Mouse (Mus musculus) lung, adult 2 months (tissue): ENCODE measurements around the gene Dock1. TPM values are rescaled to one million over a fixed set of nuclear protein-coding genes. Genes with fewer than 3 reads are reported as not detected.

Experiments
- DNase-seq: peaks from one replicate; pipeline ENCODE4 v3.0.0; 2022
- H3K4me1 ChIP-seq: fragments of 200-500 bp; 2 replicates; pipeline ENCODE4 v1.6.1; 2011; ENCODE audit warnings: low read length; ENCODE audit not compliant: control insufficient read depth, insufficient read depth
- H3K4me3 ChIP-seq: fragments of 200-500 bp; replicated peaks from 2 replicates; pipeline ENCODE3; 2011; ENCODE audit warnings: low read depth, mild to moderate bottlenecking, control low read depth, low read length; ENCODE audit errors: extremely low read depth
- CTCF ChIP-seq: fragments of 200-500 bp; IDR thresholded peaks from 2 replicates; pipeline ENCODE4 v1.5.1; 2011; ENCODE audit warnings: mild to moderate bottlenecking, low read length, control low read depth; ENCODE audit not compliant: insufficient read depth
- POLR2A ChIP-seq: fragments of 200-500 bp; IDR thresholded peaks from 2 replicates; pipeline ENCODE4 v1.6.1; 2011; ENCODE audit warnings: low read depth, mild to moderate bottlenecking, control low read depth, low read length, borderline replicate concordance; ENCODE audit errors: extremely low read depth
- WGBS: fragments of 180-500 bp; shearing (Covaris S2); methylation state at CpG from one replicate; pipeline ENCODE4 v1.1.7; 2018; 5-methylcytosine and 5-hydroxymethylcytosine counted together
- polyA plus RNA-seq: library from polyadenylated mRNA; depleted of rRNA; stranded (reverse); fragments of >200 nt; gene quantifications from 2 replicates; pipeline ENCODE4 v1.2.3, GENCODE M21; 2012

Dock1 gene
- polyA plus RNA-seq, 1 experiment = 18.7 TPM

- DNase-seq = no peak
- Histone ChIP-seq H3K4me1 (peaks cover 24% of the 10 kb centered on the region), H3K4me3 (no peak overlapping the region)
- WGBS = 76% methylated on average over 1 of the region's 1 CpGs
- TF ChIP-seq CTCF (no peak), POLR2A (no peak)
Measured at GRCm38 (mm10) chr7:134693325-134693724, 22.9 kb downstream of the Dock1 start.

- Histone ChIP-seq H3K4me3 (no peak overlapping the region), H3K4me1 (peaks cover 19% of the 10 kb centered on the region)
- DNase-seq = no peak
- no peak for TF ChIP-seq CTCF
- no peak for TF ChIP-seq POLR2A
- 79% methylated on average over 4 of the region's 4 CpGs for WGBS
Measured at GRCm38 (mm10) chr7:134695431-134695830, 25.0 kb downstream of the Dock1 start.

- no peak for DNase-seq
- Histone ChIP-seq H3K4me1 (peaks cover 19% of the 10 kb centered on the region), H3K4me3 (no peak overlapping the region)
- WGBS = 79% methylated on average over 10 of the region's 10 CpGs
- TF ChIP-seq CTCF (no peak), POLR2A (no peak)
Measured at GRCm38 (mm10) chr7:134696126-134696979, 25.9 kb downstream of the Dock1 start.

- no peak for DNase-seq
- TF ChIP-seq POLR2A (no peak), CTCF (no peak)
- peaks cover 19% of the 10 kb centered on the region for H3K4me1 ChIP-seq
- no peak overlapping the region for H3K4me3 ChIP-seq
- WGBS = 32% methylated on average over 4 of the region's 4 CpGs
Measured at GRCm38 (mm10) chr7:134697479-134697878, 27.0 kb downstream of the Dock1 start.

GRCm38 (mm10) chr7:134698246-134698645 lies 27.8 kb downstream of the Dock1 start:
- Histone ChIP-seq H3K4me3 (no peak overlapping the region), H3K4me1 (peaks cover 18% of the 10 kb centered on the region)
- no peak for DNase-seq
- TF ChIP-seq POLR2A (no peak), CTCF (no peak)
- WGBS = 54% methylated on average over 5 of the region's 5 CpGs

- Histone ChIP-seq H3K4me1 (peaks cover 19% of the 10 kb centered on the region), H3K4me3 (no peak overlapping the region)
- DNase-seq = no peak
- WGBS = 88% methylated on average over 5 of the region's 5 CpGs
- TF ChIP-seq CTCF = no peak
- TF ChIP-seq POLR2A = no peak
Measured at GRCm38 (mm10) chr7:134700001-134700400, 29.5 kb downstream of the Dock1 start.

- Histone ChIP-seq H3K4me1 (peaks cover 23% of the 10 kb centered on the region), H3K4me3 (no peak overlapping the region)
- 69% methylated on average over 5 of the region's 5 CpGs for WGBS
- DNase-seq = no peak
- TF ChIP-seq CTCF = no peak
Measured at GRCm38 (mm10) chr7:134702481-134702880, 32.0 kb downstream of the Dock1 start.

GRCm38 (mm10) chr7:134703704-134704103 lies 33.2 kb downstream of the Dock1 start:
- peak; percentile 61 for DNase-seq
- Histone ChIP-seq H3K4me3 (no peak overlapping the region), H3K4me1 (peaks cover 13% of the 10 kb centered on the region)
- WGBS = 44% methylated on average over 2 of the region's 2 CpGs
- TF ChIP-seq CTCF = no peak
- TF ChIP-seq POLR2A = no peak

GRCm38 (mm10) chr7:134709226-134709853 lies 38.9 kb downstream of the Dock1 start:
- 54% methylated on average over 5 of the region's 5 CpGs for WGBS
- TF ChIP-seq POLR2A (no peak), CTCF (no peak)
- H3K4me3 ChIP-seq = no peak overlapping the region
- no peak for DNase-seq
- peaks cover 8% of the 10 kb centered on the region for H3K4me1 ChIP-seq

GRCm38 (mm10) chr7:134711576-134711975 lies 41.1 kb downstream of the Dock1 start:
- no peak for TF ChIP-seq POLR2A
- TF ChIP-seq CTCF = no peak

More at GRCm38 (mm10) chr7:134711576-134711975, 41.1 kb downstream of the Dock1 start:
- DNase-seq = no peak
- 93% methylated on average over 1 of the region's 1 CpGs for WGBS
- no peaks in the 10 kb centered on the region for H3K4me1 ChIP-seq
- no peak overlapping the region for H3K4me3 ChIP-seq
